Mouse (Mus musculus) thymus, postnatal 36 days (tissue): ENCODE results near the gene Slc36a3.
A peak's percentile ranks its signal among the peaks of the same experiment; 100 is the strongest.
"Not testable (repeated sequence)": the region's sequence is repeated elsewhere in the genome, so short reads cannot be mapped to it uniquely, and the experiment has no call there.

ENCODE experiments used
- DNase-seq, 2 experiments: peaks; one replicate each; pipeline ENCODE4 v3.0.0; 2022; ENCODE audit warnings: mixed read lengths in 2 of 2

Gene Slc36a3

GRCm38 (mm10) chr11:55103229-55103628 is 48.3 kb downstream of the Slc36a3 start:
- no peak for DNase-seq

- no peak for DNase-seq
These were observed 49.5 kb downstream of the Slc36a3 start for GRCm38 (mm10) chr11:55102015-55102414.

GRCm38 (mm10) chr11:55099868-55100267 is 51.6 kb downstream of the Slc36a3 start:
- DNase-seq, result no peak

GRCm38 (mm10) chr11:55099019-55099771 is 52.3 kb downstream of the Slc36a3 start:
- no peak for DNase-seq

GRCm38 (mm10) chr11:55098189-55098915 is 53.2 kb downstream of the Slc36a3 start:
- no peak for DNase-seq

GRCm38 (mm10) chr11:55097463-55098188 is 53.9 kb downstream of the Slc36a3 start, which contains the start of gene Gm2a:
TSS of gene Gm2a (plus strand) at chr11:55098115.
- peak; percentile 94 to 96 for DNase-seq

GRCm38 (mm10) chr11:55096731-55097462 is 54.6 kb downstream of the Slc36a3 start:
- DNase-seq, result no peak

- DNase-seq, result not testable (repeated sequence)
These were observed 55.2 kb downstream of the Slc36a3 start for GRCm38 (mm10) chr11:55096296-55096695.

GRCm38 (mm10) chr11:55093096-55093495 is 58.4 kb downstream of the Slc36a3 start:
- no peak for DNase-seq

- no peak for DNase-seq
These were observed 61.6 kb downstream of the Slc36a3 start for GRCm38 (mm10) chr11:55089892-55090291.

- DNase-seq, result peak; percentile 56 to 60
These were observed 64.5 kb downstream of the Slc36a3 start for GRCm38 (mm10) chr11:55087006-55087405.

- DNase-seq, result no peak
These were observed 66.1 kb downstream of the Slc36a3 start for GRCm38 (mm10) chr11:55085396-55085795.

- no peak for DNase-seq
These were observed 66.9 kb downstream of the Slc36a3 start for GRCm38 (mm10) chr11:55084629-55085028.

- no peak for DNase-seq
These were observed 70.3 kb downstream of the Slc36a3 start for GRCm38 (mm10) chr11:55081206-55081605.

- no peak for DNase-seq
These were observed 72.3 kb downstream of the Slc36a3 start for GRCm38 (mm10) chr11:55079180-55079579.

- peak; percentile 22 to 32 for DNase-seq
These were observed 73.0 kb downstream of the Slc36a3 start for GRCm38 (mm10) chr11:55078502-55078901.

GRCm38 (mm10) chr11:55077331-55078231 is 73.9 kb downstream of the Slc36a3 start, which contains the start of gene Ccdc69:
TSS of gene Ccdc69 (minus strand) at chr11:55078131.
- peak; percentile 76 to 82 for DNase-seq

- DNase-seq, result no peak
These were observed 75.3 kb downstream of the Slc36a3 start for GRCm38 (mm10) chr11:55076234-55076633.

GRCm38 (mm10) chr11:55075602-55076001 is 75.9 kb downstream of the Slc36a3 start:
- no peak for DNase-seq
